Mouse (Mus musculus) lung, postnatal 25 days (tissue): ENCODE results near the gene Slc35e4.
A peak's percentile ranks its signal among the peaks of the same experiment; 100 is the strongest.
"Not testable (repeated sequence)": the region's sequence is repeated elsewhere in the genome, so short reads cannot be mapped to it uniquely, and the experiment has no call there.

ENCODE experiments used
- DNase-seq: peaks from one replicate; pipeline ENCODE4 v3.0.0; 2022; ENCODE audit warnings: low spot score

Gene Slc35e4

GRCm38 (mm10) chr11:3913316-3914108 is 952 bp downstream of the Slc35e4 start:
- DNase-seq = peak; percentile 96

- peak; percentile 34 for DNase-seq
These were observed 1.6 kb downstream of the Slc35e4 start for GRCm38 (mm10) chr11:3912875-3913271.

GRCm38 (mm10) chr11:3912100-3912874 is 2.2 kb downstream of the Slc35e4 start:
- DNase-seq = peak; percentile 22

GRCm38 (mm10) chr11:3911440-3911839 is 3.0 kb downstream of the Slc35e4 start:
- DNase-seq = not testable (repeated sequence)

- peak; percentile 55 for DNase-seq
These were observed 3.8 kb downstream of the Slc35e4 start for GRCm38 (mm10) chr11:3910513-3911310.

GRCm38 (mm10) chr11:3909236-3909635 is 5.2 kb downstream of the Slc35e4 start:
- no peak for DNase-seq

GRCm38 (mm10) chr11:3905446-3905845 is 9.0 kb downstream of the Slc35e4 start:
- no peak for DNase-seq

GRCm38 (mm10) chr11:3904673-3905072 is 9.8 kb downstream of the Slc35e4 start:
- DNase-seq = no peak

- DNase-seq = peak; percentile 93
These were observed 11.4 kb downstream of the Slc35e4 start for GRCm38 (mm10) chr11:3903046-3903445.

- peak; percentile 26 for DNase-seq
These were observed 11.9 kb downstream of the Slc35e4 start for GRCm38 (mm10) chr11:3902516-3902915.

- no peak for DNase-seq
These were observed 14.2 kb downstream of the Slc35e4 start for GRCm38 (mm10) chr11:3900296-3900695.

- DNase-seq = no peak
These were observed 18.5 kb downstream of the Slc35e4 start for GRCm38 (mm10) chr11:3895933-3896332.

- DNase-seq = no peak
These were observed 19.0 kb downstream of the Slc35e4 start for GRCm38 (mm10) chr11:3895458-3895857.

- DNase-seq = peak; percentile 96
These were observed 19.8 kb downstream of the Slc35e4 start, which contains the start of the genes 4921536K21Rik and Dusp18 for GRCm38 (mm10) chr11:3894406-3895281. Gene 4921536K21Rik (minus strand): TSS chr11:3895098. Gene Dusp18 (plus strand): TSS chr11:3895240.

GRCm38 (mm10) chr11:3893970-3894369 is 20.5 kb downstream of the Slc35e4 start:
- no peak for DNase-seq

- DNase-seq = no peak
These were observed 27.1 kb downstream of the Slc35e4 start for GRCm38 (mm10) chr11:3887331-3887730.

- DNase-seq = no peak
These were observed 30.8 kb downstream of the Slc35e4 start for GRCm38 (mm10) chr11:3883711-3884110.

GRCm38 (mm10) chr11:3879836-3880235 is 34.6 kb downstream of the Slc35e4 start:
- peak; percentile 75 for DNase-seq

- DNase-seq = no peak
These were observed 35.8 kb downstream of the Slc35e4 start for GRCm38 (mm10) chr11:3878660-3879059.

- no peak for DNase-seq
These were observed 38.0 kb downstream of the Slc35e4 start for GRCm38 (mm10) chr11:3876419-3876818.

GRCm38 (mm10) chr11:3864343-3864742 is 50.1 kb downstream of the Slc35e4 start:
- DNase-seq = no peak
